Mouse (Mus musculus) forebrain, embryonic 12.5 days (tissue): Measurements from ENCODE around the gene Plekha4. TPM values are rescaled to one million over a fixed set of nuclear protein-coding genes. Genes with fewer than 3 reads are reported as not detected.

ENCODE experiments used
- ATAC-seq: fragments of 200-750 bp; cut with Nextera tagmentation; 2 replicates; pipeline ENCODE4 v1.8.0; 2017; ENCODE audit warnings: moderate TSS enrichment; ENCODE audit not compliant: low FRiP score
- H3K27ac ChIP-seq: fragments of 300-500 bp; sonication (generic); 2 replicates; pipeline ENCODE4 v1.5.1; 2016; ENCODE audit warnings: mild to moderate bottlenecking
- H3K27me3 ChIP-seq: fragments of 300-500 bp; sonication (generic); 2 replicates; pipeline ENCODE4 v1.6.1; 2016; ENCODE audit warnings: mild to moderate bottlenecking
- H3K36me3 ChIP-seq: fragments of 300-500 bp; sonication (generic); replicated peaks from 2 replicates; pipeline ENCODE4 v1.6.1; 2016; ENCODE audit warnings: mild to moderate bottlenecking
- H3K4me1 ChIP-seq: fragments of 300-500 bp; sonication (generic); 2 replicates; pipeline ENCODE4 v1.6.1; 2016
- H3K4me2 ChIP-seq: fragments of 300-500 bp; sonication (generic); 2 replicates; pipeline ENCODE4 v1.6.1; 2016; ENCODE audit warnings: mild to moderate bottlenecking, moderate library complexity
- H3K4me3 ChIP-seq: fragments of 300-500 bp; sonication (generic); replicated peaks from 2 replicates; pipeline ENCODE4 v1.5.1; 2016; ENCODE audit warnings: mild to moderate bottlenecking
- H3K9ac ChIP-seq: fragments of 300-500 bp; sonication (generic); 2 replicates; pipeline ENCODE4 v1.6.1; 2016; ENCODE audit warnings: mild to moderate bottlenecking
- H3K9me3 ChIP-seq: fragments of 300-500 bp; sonication (generic); 2 replicates; pipeline ENCODE4 v1.6.1; 2016
- WGBS: fragments of 180-500 bp; shearing (Covaris S2); methylation state at CpG from one replicate; pipeline ENCODE4 v1.1.7; 2016; 5-methylcytosine and 5-hydroxymethylcytosine counted together
- polyA plus RNA-seq: library from polyadenylated mRNA; unstranded; fragments of >200 nt; fragmentation: Nextera tagmentation; extraction: Ambion mirVana; gene quantifications from 2 replicates; pipeline ENCODE4 v1.2.1, GENCODE M21; 2016

The Plekha4 gene
- polyA plus RNA-seq, 1 experiment from 2014 or later = 0.74 TPM

DNA sequence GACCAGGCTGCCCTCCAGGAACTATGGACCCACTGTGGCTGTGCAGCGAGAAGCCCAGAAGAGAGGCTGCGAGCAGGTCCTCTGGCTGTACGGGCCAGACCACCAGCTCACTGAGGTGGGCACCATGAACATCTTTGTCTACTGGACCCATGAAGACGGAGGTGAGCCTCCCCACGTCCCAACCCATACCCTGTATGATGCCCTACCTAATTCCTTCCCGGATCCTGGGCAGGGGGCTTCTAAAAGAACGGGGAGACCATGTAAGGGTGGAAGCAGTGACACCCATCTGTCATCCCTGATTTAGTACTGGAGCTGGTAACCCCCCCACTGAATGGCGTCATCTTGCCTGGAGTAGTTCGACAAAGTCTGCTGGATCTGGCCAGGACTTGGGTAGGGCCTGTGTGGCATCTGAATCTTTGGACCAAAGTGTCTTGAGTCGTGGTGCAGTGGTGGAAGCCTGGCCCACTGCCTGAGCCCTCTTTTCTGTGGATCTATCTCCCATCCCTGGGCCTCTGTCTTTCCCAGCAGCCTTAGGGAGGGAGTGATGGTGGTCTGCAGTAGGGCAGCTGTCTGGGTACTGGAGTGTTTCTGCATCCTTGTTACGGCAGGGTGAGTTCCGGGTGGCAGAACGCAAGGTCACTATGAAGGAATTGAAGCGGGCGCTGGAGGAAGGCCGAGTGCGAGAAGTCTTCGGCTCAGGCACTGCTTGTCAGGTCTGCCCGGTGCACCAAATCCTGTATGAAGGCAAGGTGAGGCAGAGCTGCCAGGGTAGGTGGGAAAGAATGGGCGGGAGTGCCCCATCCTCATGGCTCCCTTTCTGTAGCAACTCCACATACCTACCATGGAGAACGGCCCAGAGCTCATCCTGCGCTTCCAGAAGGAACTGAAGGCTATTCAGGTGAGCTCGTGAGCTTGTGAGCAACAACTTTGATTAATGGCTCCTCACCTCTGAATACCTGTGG is 61.8 kb downstream of the Plekha4 start:
- ATAC-seq = no peak
- H3K9ac ChIP-seq = no peak overlapping the region
- peaks cover 4% of the 10 kb centered on the region for H3K4me1 ChIP-seq
- no peak overlapping the region for H3K4me3 ChIP-seq
- WGBS = 93% methylated on average over 23 of the region's 23 CpGs
- peaks cover 21% of the 10 kb centered on the region for H3K36me3 ChIP-seq
- no peak overlapping the region for H3K4me2 ChIP-seq
- H3K27ac ChIP-seq = no peak overlapping the region
- H3K27me3 ChIP-seq = no peaks in the 10 kb centered on the region
- no peaks in the 10 kb centered on the region for H3K9me3 ChIP-seq

- peak overlapping the region; percentile 32 for H3K4me3 ChIP-seq
- 0 out of 2 replicates have a peak overlapping the region, but pooled peaks have one; percentile 42 for H3K27ac ChIP-seq
- peaks cover 4% of the 10 kb centered on the region for H3K4me1 ChIP-seq
- H3K4me2 ChIP-seq = peak overlapping the region; percentile 52
- 7% methylated on average over 19 of the region's 19 CpGs for WGBS
- peak; percentile 98 for ATAC-seq
- no peaks in the 10 kb centered on the region for H3K9me3 ChIP-seq
- H3K36me3 ChIP-seq = peaks cover 20% of the 10 kb centered on the region
- H3K9ac ChIP-seq = no peak overlapping the region
- H3K27me3 ChIP-seq = no peaks in the 10 kb centered on the region
Measured at GRCm38 (mm10) chr7:45589173-45589572, 63.0 kb downstream of the Plekha4 start.

DNA sequence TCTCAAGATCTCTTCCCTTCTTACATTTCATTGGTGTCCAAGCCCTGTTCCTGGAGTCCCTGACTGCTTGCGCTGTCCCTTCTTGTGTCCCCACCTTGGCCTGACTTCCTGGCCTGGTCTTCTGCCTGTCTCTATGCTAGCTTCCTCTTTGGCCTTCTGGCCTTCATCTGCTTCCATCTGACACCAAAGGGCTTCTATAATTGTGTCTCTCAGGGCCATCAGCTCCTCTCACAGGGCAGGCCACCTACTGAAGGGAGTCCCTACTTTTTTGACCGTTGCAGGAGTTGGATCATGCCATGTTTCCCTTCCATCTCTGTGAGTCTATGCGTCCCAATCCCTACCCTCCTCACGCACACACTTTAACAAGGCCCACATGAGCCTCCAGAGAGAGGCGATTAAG is 63.8 kb downstream of the Plekha4 start:
- Histone ChIP-seq H3K27ac (0 out of 2 replicates have a peak overlapping the region, but pooled peaks have one; percentile 6), H3K4me3 (no peak overlapping the region), H3K36me3 (peaks cover 14% of the 10 kb centered on the region), H3K4me1 (peaks cover 4% of the 10 kb centered on the region), H3K4me2 (no peak overlapping the region), H3K27me3 (no peaks in the 10 kb centered on the region), H3K9ac (no peak overlapping the region), H3K9me3 (no peaks in the 10 kb centered on the region)
- no peak for ATAC-seq
- WGBS = 94% methylated on average over 5 of the region's 5 CpGs

DNA sequence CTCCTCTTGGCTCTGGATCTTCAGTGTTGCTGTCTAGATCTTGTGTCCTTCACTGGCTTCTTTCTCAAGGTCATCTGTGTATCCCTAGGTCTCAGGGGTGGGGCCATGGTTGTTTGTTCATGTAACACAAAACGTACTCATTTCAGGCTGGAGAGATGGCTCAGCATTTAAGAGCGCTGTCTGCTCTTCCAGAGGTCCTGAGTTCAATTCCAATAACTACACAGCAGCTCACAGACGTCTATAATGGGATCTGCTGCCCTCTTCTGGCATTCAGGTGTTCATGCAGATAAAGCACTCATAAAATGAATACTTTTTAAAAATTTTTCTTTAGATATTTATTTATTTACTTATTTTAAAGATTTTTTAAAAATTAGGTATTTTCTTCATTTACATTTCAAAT is 64.7 kb downstream of the Plekha4 start:
- Histone ChIP-seq H3K4me2 (no peak overlapping the region), H3K9ac (no peak overlapping the region), H3K9me3 (no peaks in the 10 kb centered on the region), H3K4me3 (no peak overlapping the region), H3K27me3 (no peaks in the 10 kb centered on the region), H3K36me3 (peaks cover 5% of the 10 kb centered on the region; the same call in 1 of the 2 replicates), H3K4me1 (peaks cover 4% of the 10 kb centered on the region), H3K27ac (no peak overlapping the region)
- no peak for ATAC-seq
- WGBS = 70% methylated on average over 3 of the region's 3 CpGs

GRCm38 (mm10) chr7:45591880-45592279 is 65.8 kb downstream of the Plekha4 start:
- no peaks in the 10 kb centered on the region for H3K9me3 ChIP-seq
- no peaks in the 10 kb centered on the region for H3K27me3 ChIP-seq
- no peak overlapping the region for H3K4me2 ChIP-seq
- H3K4me1 ChIP-seq = peaks cover 4% of the 10 kb centered on the region
- 83% methylated on average over 7 of the region's 7 CpGs for WGBS
- H3K36me3 ChIP-seq = no peaks in the 10 kb centered on the region; the same call in 1 of the 2 replicates
- H3K9ac ChIP-seq = no peak overlapping the region
- no peak overlapping the region for H3K4me3 ChIP-seq
- no peak for ATAC-seq
- H3K27ac ChIP-seq = no peak overlapping the region

DNA sequence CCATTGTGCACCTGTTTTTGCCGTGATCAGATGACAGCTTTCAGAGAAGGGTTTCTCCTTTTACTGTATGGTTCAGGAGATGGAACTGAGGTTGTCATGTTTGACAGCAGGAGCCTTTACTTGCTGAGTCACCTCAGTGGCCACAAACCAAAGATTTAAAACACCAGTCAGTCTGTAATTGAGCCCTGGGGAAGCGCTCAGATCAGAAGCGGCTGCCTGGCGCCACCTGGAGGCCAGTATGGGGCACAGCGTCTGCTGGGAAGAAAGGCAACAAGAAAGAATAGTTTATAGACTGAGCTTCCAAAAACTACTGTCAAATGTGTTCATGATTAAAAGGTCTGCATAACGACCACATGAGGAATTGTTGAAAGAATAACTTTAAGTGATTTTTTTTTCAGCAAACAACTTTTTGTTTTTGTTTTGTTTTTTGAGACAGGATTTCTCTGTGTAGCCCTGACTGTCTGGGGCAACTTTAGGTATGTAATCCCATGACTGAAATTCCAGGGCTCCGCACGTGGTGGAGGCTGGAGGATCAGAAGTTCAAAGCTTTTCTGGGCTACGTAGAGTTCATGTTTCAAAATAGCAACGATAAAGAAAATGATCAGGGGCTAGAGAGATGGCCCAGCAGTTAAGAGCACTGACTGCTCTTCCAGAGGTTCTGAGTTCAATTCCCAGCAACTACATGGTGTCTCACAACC is 67.1 kb downstream of the Plekha4 start:
- 26% methylated on average over 10 of the region's 10 CpGs for WGBS
- Histone ChIP-seq H3K4me1 (peaks cover 4% of the 10 kb centered on the region), H3K9ac (no peak overlapping the region), H3K4me2 (no peak overlapping the region), H3K4me3 (no peak overlapping the region), H3K36me3 (no peaks in the 10 kb centered on the region), H3K9me3 (no peaks in the 10 kb centered on the region), H3K27me3 (no peaks in the 10 kb centered on the region), H3K27ac (no peak overlapping the region)
- no peak for ATAC-seq

- 0 out of 2 replicates have a peak, but pooled peaks cover 8% of the 10 kb centered on the region for H3K4me1 ChIP-seq
- no peaks in the 10 kb centered on the region for H3K36me3 ChIP-seq
- ATAC-seq = no peak
- H3K27me3 ChIP-seq = no peaks in the 10 kb centered on the region
- 87% methylated on average over 4 of the region's 4 CpGs for WGBS
- no peak overlapping the region for H3K27ac ChIP-seq
- H3K9ac ChIP-seq = no peak overlapping the region
- no peak overlapping the region for H3K4me3 ChIP-seq
- H3K4me2 ChIP-seq = no peak overlapping the region
- H3K9me3 ChIP-seq = no peaks in the 10 kb centered on the region
Measured at GRCm38 (mm10) chr7:45595176-45595575, 69.0 kb downstream of the Plekha4 start.

- Histone ChIP-seq H3K36me3 (no peaks in the 10 kb centered on the region), H3K4me2 (no peak overlapping the region), H3K4me3 (no peak overlapping the region), H3K27me3 (no peaks in the 10 kb centered on the region), H3K9me3 (no peaks in the 10 kb centered on the region), H3K9ac (no peak overlapping the region), H3K27ac (no peak overlapping the region), H3K4me1 (0 out of 2 replicates have a peak, but pooled peaks cover 8% of the 10 kb centered on the region)
- 83% methylated on average over 1 of the region's 1 CpGs for WGBS
- ATAC-seq = no peak
Measured at GRCm38 (mm10) chr7:45596107-45596506, 70.0 kb downstream of the Plekha4 start.

DNA sequence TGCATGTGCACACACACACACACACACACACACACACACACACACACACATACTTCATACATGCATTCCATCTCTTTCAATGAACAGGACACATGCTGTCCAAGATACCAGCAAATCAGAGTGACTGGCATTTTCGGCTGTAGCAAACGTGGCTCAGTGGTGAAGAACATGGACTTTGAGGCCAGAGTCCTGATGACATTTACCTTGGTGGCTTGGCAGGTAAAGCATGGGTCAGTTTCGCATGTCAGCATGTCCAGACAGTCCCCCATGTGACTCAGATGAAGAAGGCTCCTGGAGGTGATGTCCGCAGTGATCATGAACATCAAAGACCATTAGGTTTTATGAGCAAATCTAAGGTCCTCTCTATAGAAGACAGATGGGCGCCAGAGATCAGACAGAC is 70.9 kb downstream of the Plekha4 start:
- no peak overlapping the region for H3K27ac ChIP-seq
- no peak overlapping the region for H3K4me2 ChIP-seq
- H3K9me3 ChIP-seq = no peaks in the 10 kb centered on the region
- H3K9ac ChIP-seq = no peak overlapping the region
- 0 out of 2 replicates have a peak, but pooled peaks cover 8% of the 10 kb centered on the region for H3K4me1 ChIP-seq
- H3K27me3 ChIP-seq = no peaks in the 10 kb centered on the region
- H3K4me3 ChIP-seq = no peak overlapping the region
- WGBS = 89% methylated on average over 5 of the region's 5 CpGs
- no peak for ATAC-seq
- H3K36me3 ChIP-seq = no peaks in the 10 kb centered on the region

DNA sequence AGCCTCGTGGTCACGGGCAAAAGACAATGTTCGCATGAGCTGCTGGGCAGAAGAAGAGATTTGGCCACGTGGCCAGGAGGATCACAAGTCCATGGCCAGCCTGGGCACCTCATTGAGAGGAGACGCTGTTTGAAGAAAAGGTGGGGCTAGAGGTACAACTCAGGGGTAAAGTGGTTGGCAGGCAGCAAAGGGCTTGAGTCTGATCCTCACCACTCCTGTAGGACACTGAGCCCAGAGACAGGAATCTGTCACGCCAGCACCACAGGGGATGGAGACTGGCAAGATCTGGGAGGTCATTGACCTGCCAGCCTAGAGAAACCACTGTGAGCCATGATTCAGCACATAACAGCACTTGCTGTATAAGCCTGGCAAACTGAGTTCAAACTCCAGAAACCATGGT is 71.4 kb downstream of the Plekha4 start:
- no peak for ATAC-seq
- 93% methylated on average over 6 of the region's 6 CpGs for WGBS
- Histone ChIP-seq H3K9me3 (no peaks in the 10 kb centered on the region), H3K9ac (no peak overlapping the region), H3K36me3 (no peaks in the 10 kb centered on the region), H3K4me3 (no peak overlapping the region), H3K4me2 (no peak overlapping the region), H3K27ac (no peak overlapping the region), H3K27me3 (no peaks in the 10 kb centered on the region), H3K4me1 (0 out of 2 replicates have a peak, but pooled peaks cover 8% of the 10 kb centered on the region)

- WGBS = 48% methylated on average over 18 of the region's 18 CpGs
- no peak for ATAC-seq
Measured at GRCm38 (mm10) chr7:45598960-45599879, 73.1 kb downstream of the Plekha4 start.

More at GRCm38 (mm10) chr7:45598960-45599879, 73.1 kb downstream of the Plekha4 start:
- H3K4me1 ChIP-seq = 0 out of 2 replicates have a peak, but pooled peaks cover 8% of the 10 kb centered on the region
- no peaks in the 10 kb centered on the region for H3K27me3 ChIP-seq
- no peak overlapping the region for H3K4me2 ChIP-seq
- no peak overlapping the region for H3K27ac ChIP-seq
- no peak overlapping the region for H3K9ac ChIP-seq
- H3K4me3 ChIP-seq = no peak overlapping the region
- H3K36me3 ChIP-seq = no peaks in the 10 kb centered on the region
- no peaks in the 10 kb centered on the region for H3K9me3 ChIP-seq
